Mouse (Mus musculus) lung, adult 2 months (tissue): ENCODE data around the gene Tenm4.

Experiments
- CTCF ChIP-seq: fragments of 200-500 bp; IDR thresholded peaks from 2 replicates; pipeline ENCODE4 v1.5.1; 2011; ENCODE audit warnings: mild to moderate bottlenecking, low read length, control low read depth; ENCODE audit not compliant: insufficient read depth
- POLR2A ChIP-seq: fragments of 200-500 bp; IDR thresholded peaks from 2 replicates; pipeline ENCODE4 v1.6.1; 2011; ENCODE audit warnings: low read depth, mild to moderate bottlenecking, control low read depth, low read length, borderline replicate concordance; ENCODE audit errors: extremely low read depth

DNA sequence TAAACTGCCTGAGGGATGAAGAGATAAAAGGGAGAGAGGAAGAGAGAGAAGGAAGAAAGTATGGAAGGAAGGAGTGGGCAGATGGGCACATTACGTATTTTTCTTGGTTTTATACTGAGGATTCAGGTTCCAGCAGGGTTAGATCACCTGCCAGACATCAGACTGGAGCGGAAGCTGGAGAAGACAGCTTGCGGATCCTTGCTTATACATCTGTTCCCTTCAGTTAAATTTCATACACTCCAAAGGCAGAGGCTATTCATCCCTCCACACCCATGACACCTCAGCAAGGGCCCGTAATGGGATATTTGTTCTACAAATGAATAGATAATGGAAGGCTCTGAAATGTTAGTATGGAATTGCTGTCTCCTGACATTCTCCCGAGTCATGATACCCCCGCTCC lies 655.6 kb downstream of the Tenm4 start:
- TF ChIP-seq POLR2A (no peak), CTCF (no peak)
